Mouse (Mus musculus) kidney, embryonic 15.5 days (tissue): ENCODE data around the gene Gm44. TPM values are rescaled to one million over a fixed set of nuclear protein-coding genes. Genes with fewer than 3 reads are reported as not detected.
"Not testable (repeated sequence)": the region's sequence is repeated elsewhere in the genome, so short reads cannot be mapped to it uniquely, and the experiment has no call there.

Experiments
- ATAC-seq: fragments of 200-750 bp; cut with Nextera tagmentation; replicated peaks from 2 replicates; pipeline ENCODE4 v1.8.0; 2017; ENCODE audit warnings: moderate TSS enrichment; ENCODE audit not compliant: low FRiP score
- H3K27ac ChIP-seq: fragments of 300-500 bp; sonication (generic); 2 replicates; pipeline ENCODE4 v1.5.1; 2015; ENCODE audit warnings: mild to moderate bottlenecking, inconsistent platforms
- H3K27me3 ChIP-seq: fragments of 300-500 bp; sonication (generic); 2 replicates; pipeline ENCODE4 v1.6.1; 2015; ENCODE audit warnings: inconsistent platforms
- H3K36me3 ChIP-seq: fragments of 300-500 bp; sonication (generic); 2 replicates; pipeline ENCODE4 v1.6.1; 2015; ENCODE audit warnings: inconsistent platforms
- H3K4me1 ChIP-seq: fragments of 300-500 bp; sonication (generic); 2 replicates; pipeline ENCODE4 v1.6.1; 2015; ENCODE audit warnings: inconsistent platforms
- H3K4me2 ChIP-seq: fragments of 300-500 bp; sonication (generic); 2 replicates; pipeline ENCODE4 v1.6.1; 2015; ENCODE audit warnings: moderate library complexity, mild to moderate bottlenecking, inconsistent platforms
- H3K4me3 ChIP-seq: fragments of 300-500 bp; sonication (generic); replicated peaks from 2 replicates; pipeline ENCODE4 v1.5.1; 2015; ENCODE audit warnings: mild to moderate bottlenecking, inconsistent platforms
- H3K9ac ChIP-seq: fragments of 300-500 bp; sonication (generic); 2 replicates; pipeline ENCODE4 v1.6.1; 2015; ENCODE audit warnings: mild to moderate bottlenecking, inconsistent platforms
- H3K9me3 ChIP-seq: fragments of 300-500 bp; sonication (generic); replicated peaks from 2 replicates; pipeline ENCODE4 v1.6.1; 2016; ENCODE audit warnings: inconsistent platforms
- WGBS: fragments of 180-500 bp; shearing (Covaris S2); methylation state at CpG from one replicate; pipeline ENCODE4 v1.1.7; 2015; ENCODE audit warnings: mixed read lengths; 5-methylcytosine and 5-hydroxymethylcytosine counted together
- polyA plus RNA-seq: library from polyadenylated mRNA; unstranded; fragments of >200 nt; fragmentation: Nextera tagmentation; extraction: Ambion mirVana; gene quantifications from 2 replicates; pipeline ENCODE4 v1.2.1, GENCODE M21; 2015

Gene Gm44
- not detected in 2 replicates for polyA plus RNA-seq

DNA sequence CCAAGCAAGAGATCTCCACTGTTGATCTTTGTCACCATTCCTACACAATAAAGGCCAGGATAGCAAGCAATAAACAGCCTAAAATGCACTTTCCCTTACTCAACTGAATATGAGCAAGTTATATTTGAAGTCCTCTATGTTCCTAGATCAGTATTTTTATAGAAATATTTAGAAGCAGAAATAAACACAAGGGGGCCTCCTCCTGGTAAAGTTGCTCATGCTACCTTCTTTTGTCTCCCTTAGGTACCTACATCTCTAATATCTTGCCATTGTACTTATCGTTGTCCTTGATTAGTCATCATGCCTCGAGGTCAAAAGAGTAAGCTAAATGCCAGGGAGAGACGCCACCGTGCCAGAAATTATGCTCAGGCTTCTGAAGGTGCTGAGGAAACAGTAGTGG is at the start of gene Gm44:
Gm44 (plus strand) TSS at position 301 of the 400 bp plus-strand sequence.
- Histone ChIP-seq H3K27ac (no peak within 1 kb of the TSS), H3K4me3 (no peak within 1 kb of the TSS), H3K9ac (no peak within 1 kb of the TSS), H3K9me3 (no peaks in the 10 kb centered on the region), H3K36me3 (no peaks in the 10 kb centered on the region), H3K27me3 (no peaks in the 10 kb centered on the region), H3K4me1 (no peaks in the 10 kb centered on the region), H3K4me2 (no peak within 1 kb of the TSS)
- WGBS = 80% methylated on average over 4 of the region's 4 CpGs
- no peak for ATAC-seq

DNA sequence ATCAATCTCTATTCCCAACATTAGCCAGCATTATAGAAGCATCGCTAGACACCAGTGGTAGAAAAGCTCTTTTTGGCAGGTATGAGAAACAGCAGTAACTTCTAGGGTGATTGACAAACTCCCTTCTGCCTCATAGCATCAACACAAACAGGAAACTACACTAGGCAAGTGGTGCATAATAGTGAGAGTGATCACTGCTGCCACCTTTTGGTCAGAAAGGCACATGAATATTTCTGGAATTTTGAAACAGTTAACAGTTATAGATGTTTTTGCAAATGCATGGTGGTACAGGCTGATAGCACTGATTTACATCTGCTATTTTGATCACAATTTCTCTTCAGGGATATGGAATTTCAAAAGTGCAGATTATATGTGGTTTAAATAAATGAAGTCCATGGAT is 36.0 kb downstream of the Gm44 start:
- H3K4me3 ChIP-seq = no peak overlapping the region
- H3K9me3 ChIP-seq = no peaks in the 10 kb centered on the region
- no peak overlapping the region for H3K4me2 ChIP-seq
- H3K9ac ChIP-seq = no peak overlapping the region
- WGBS = 55% methylated on average over 1 of the region's 1 CpGs
- no peaks in the 10 kb centered on the region for H3K27me3 ChIP-seq
- ATAC-seq = no peak
- H3K27ac ChIP-seq = no peak overlapping the region
- H3K36me3 ChIP-seq = no peaks in the 10 kb centered on the region
- no peaks in the 10 kb centered on the region for H3K4me1 ChIP-seq

- not testable (repeated sequence) for H3K4me2 ChIP-seq, H3K27ac ChIP-seq, H3K9ac ChIP-seq, H3K4me1 ChIP-seq, ATAC-seq, H3K4me3 ChIP-seq, H3K9me3 ChIP-seq, H3K27me3 ChIP-seq, H3K36me3 ChIP-seq
- 64% methylated on average over 2 of the region's 2 CpGs for WGBS
Measured at GRCm38 (mm10) chrX:90938211-90938610, 46.3 kb downstream of the Gm44 start.
